Mouse (Mus musculus) neural tube, embryonic 15.5 days (tissue): ENCODE measurements around the gene Bag6. TPM values are rescaled to one million over a fixed set of nuclear protein-coding genes. Genes with fewer than 3 reads are reported as not detected.

ENCODE experiments used
- ATAC-seq: fragments of 200-750 bp; cut with Nextera tagmentation; 2 replicates; pipeline ENCODE4 v1.8.0; 2017; ENCODE audit warnings: mild to moderate bottlenecking, moderate TSS enrichment, moderate library complexity; ENCODE audit not compliant: low FRiP score
- H3K27ac ChIP-seq: fragments of 300-500 bp; sonication (generic); replicated peaks from 2 replicates; pipeline ENCODE4 v1.5.1; 2015; ENCODE audit warnings: mild to moderate bottlenecking, inconsistent platforms
- H3K27me3 ChIP-seq: fragments of 300-500 bp; sonication (generic); replicated peaks from 2 replicates; pipeline ENCODE4 v1.6.1; 2015; ENCODE audit warnings: inconsistent platforms
- H3K36me3 ChIP-seq: fragments of 300-500 bp; sonication (generic); 2 replicates; pipeline ENCODE4 v1.6.1; 2015; ENCODE audit warnings: inconsistent platforms
- H3K4me1 ChIP-seq: fragments of 300-500 bp; sonication (generic); 2 replicates; pipeline ENCODE4 v1.6.1; 2015; ENCODE audit warnings: inconsistent platforms
- H3K4me2 ChIP-seq: fragments of 300-500 bp; sonication (generic); 2 replicates; pipeline ENCODE4 v1.6.1; 2015; ENCODE audit warnings: inconsistent platforms, mild to moderate bottlenecking, moderate library complexity
- H3K4me3 ChIP-seq: fragments of 300-500 bp; sonication (generic); replicated peaks from 2 replicates; pipeline ENCODE4 v1.5.1; 2015; ENCODE audit warnings: mild to moderate bottlenecking, inconsistent platforms
- H3K9ac ChIP-seq: fragments of 300-500 bp; sonication (generic); replicated peaks from 2 replicates; pipeline ENCODE4 v1.6.1; 2015; ENCODE audit warnings: mild to moderate bottlenecking, inconsistent platforms
- H3K9me3 ChIP-seq: fragments of 300-500 bp; sonication (generic); replicated peaks from 2 replicates; pipeline ENCODE4 v1.6.1; 2016; ENCODE audit warnings: inconsistent platforms
- WGBS: fragments of 180-500 bp; shearing (Covaris S2); methylation state at CpG from one replicate; pipeline ENCODE4 v1.1.7; 2015; ENCODE audit warnings: mixed read lengths; 5-methylcytosine and 5-hydroxymethylcytosine counted together
- polyA plus RNA-seq: library from polyadenylated mRNA; unstranded; fragments of >200 nt; fragmentation: Nextera tagmentation; extraction: Ambion mirVana; gene quantifications from 2 replicates; pipeline ENCODE4 v1.2.1, GENCODE M21; 2015

Bag6 gene
- polyA plus RNA-seq, 1 experiment from 2014 or later, result 62.7 TPM

DNA sequence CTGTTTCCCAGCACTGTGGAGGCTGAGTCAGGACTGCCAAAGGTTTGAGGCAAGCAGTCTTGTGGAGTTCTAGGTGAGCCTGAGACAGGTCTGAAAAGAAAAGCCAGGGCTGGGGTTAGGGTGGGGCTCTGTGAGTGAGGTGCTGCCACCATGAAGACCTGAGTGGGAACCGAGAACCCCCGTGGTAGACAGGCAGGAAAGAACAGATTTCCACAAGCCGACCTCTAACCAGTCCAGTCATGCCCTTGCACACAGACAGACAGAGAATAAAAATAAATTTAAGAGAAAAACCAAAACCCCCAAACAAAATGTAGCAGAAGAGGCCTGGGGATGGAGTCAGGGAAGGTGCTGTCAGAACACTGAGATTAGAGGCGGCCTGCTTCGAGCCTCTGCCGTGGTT is 40.4 kb downstream of the Bag6 start:
- Histone ChIP-seq H3K27ac (no peak overlapping the region), H3K9ac (no peak overlapping the region), H3K4me3 (no peak overlapping the region), H3K27me3 (no peaks in the 10 kb centered on the region), H3K4me2 (no peak overlapping the region), H3K36me3 (no peaks in the 10 kb centered on the region), H3K4me1 (no peaks in the 10 kb centered on the region), H3K9me3 (no peaks in the 10 kb centered on the region)
- no peak for ATAC-seq
- 85% methylated on average over 6 of the region's 6 CpGs for WGBS

DNA sequence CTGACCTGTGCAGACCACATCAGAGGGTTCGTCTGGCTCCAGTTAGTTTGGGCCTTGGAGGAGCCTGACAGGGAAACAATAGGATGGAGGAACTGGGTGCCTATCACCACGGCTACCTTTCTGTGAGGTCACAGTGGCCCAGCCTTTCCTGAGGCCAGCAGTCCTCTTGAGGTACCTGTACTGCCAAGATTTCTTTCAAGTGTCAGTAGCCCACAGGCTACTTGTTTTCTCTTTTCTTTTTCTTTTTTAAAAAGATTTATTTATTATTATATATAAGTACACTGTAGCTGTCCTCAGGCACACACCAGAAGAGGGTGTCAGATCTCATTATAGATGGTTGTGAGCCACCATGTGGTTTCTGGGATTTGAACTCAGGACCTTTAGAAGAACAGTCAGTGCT is 41.0 kb downstream of the Bag6 start, which contains the start of gene Aif1:
Gene Aif1 (minus strand): TSS at position 101 of the 400 bp plus-strand sequence.
- WGBS, result 51% methylated on average over 2 of the region's 2 CpGs
- no peak within 1 kb of the TSS for H3K4me2 ChIP-seq
- no peaks in the 10 kb centered on the region for H3K9me3 ChIP-seq
- no peak for ATAC-seq
- H3K4me1 ChIP-seq, result no peaks in the 10 kb centered on the region
- no peak within 1 kb of the TSS for H3K9ac ChIP-seq
- no peak within 1 kb of the TSS for H3K4me3 ChIP-seq
- no peaks in the 10 kb centered on the region for H3K36me3 ChIP-seq
- H3K27ac ChIP-seq, result no peak within 1 kb of the TSS
- no peaks in the 10 kb centered on the region for H3K27me3 ChIP-seq

DNA sequence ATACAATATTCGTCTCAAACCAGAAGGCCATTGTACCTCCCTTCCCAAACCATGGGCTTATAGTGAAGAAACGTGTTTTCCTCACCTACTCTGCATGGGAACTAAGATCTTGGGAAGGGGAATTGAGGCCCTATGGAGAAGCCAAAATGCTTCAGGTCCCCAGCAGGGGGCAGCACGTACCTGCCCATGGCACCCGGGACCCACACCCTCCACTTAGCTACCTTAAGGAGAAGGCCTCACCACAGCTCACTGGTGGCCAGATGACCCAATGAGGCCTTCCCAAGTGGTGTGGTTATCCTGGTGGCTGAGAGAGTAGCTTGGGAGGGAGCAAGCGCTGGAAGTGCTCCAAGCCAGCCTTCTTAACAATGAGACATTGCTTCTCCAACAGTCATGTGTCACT is 43.5 kb downstream of the Bag6 start:
- H3K9ac ChIP-seq, result no peak overlapping the region
- no peak overlapping the region for H3K27ac ChIP-seq
- H3K4me2 ChIP-seq, result no peak overlapping the region
- H3K4me3 ChIP-seq, result no peak overlapping the region
- 15% methylated on average over 5 of the region's 5 CpGs for WGBS
- no peaks in the 10 kb centered on the region for H3K36me3 ChIP-seq
- ATAC-seq, result no peak
- H3K4me1 ChIP-seq, result no peaks in the 10 kb centered on the region
- H3K9me3 ChIP-seq, result no peaks in the 10 kb centered on the region
- H3K27me3 ChIP-seq, result no peaks in the 10 kb centered on the region

DNA sequence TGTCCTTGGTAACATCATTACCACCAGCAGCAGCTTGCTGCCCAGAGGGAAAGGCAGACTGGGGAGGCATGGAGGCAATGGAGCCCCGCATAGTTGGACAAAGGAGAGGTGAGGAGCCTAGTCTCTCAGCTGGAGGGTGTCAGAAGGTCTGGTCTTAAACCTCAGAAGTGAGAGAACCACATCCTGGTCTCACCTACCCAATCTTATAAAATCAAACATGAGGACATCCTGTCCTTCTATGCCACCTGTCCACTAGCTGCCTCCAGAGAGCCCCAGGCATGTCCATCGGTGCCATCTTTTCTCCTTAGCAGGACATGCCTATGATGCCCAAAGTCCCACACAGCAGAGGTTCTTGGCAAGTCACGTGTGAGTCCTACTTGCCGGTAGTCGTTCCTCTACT is 45.1 kb downstream of the Bag6 start:
- Histone ChIP-seq H3K36me3 (no peaks in the 10 kb centered on the region), H3K27me3 (no peaks in the 10 kb centered on the region), H3K4me1 (no peaks in the 10 kb centered on the region), H3K9me3 (no peaks in the 10 kb centered on the region), H3K9ac (no peak overlapping the region), H3K4me3 (no peak overlapping the region), H3K27ac (no peak overlapping the region), H3K4me2 (no peak overlapping the region)
- 84% methylated on average over 5 of the region's 5 CpGs for WGBS
- no peak for ATAC-seq

DNA sequence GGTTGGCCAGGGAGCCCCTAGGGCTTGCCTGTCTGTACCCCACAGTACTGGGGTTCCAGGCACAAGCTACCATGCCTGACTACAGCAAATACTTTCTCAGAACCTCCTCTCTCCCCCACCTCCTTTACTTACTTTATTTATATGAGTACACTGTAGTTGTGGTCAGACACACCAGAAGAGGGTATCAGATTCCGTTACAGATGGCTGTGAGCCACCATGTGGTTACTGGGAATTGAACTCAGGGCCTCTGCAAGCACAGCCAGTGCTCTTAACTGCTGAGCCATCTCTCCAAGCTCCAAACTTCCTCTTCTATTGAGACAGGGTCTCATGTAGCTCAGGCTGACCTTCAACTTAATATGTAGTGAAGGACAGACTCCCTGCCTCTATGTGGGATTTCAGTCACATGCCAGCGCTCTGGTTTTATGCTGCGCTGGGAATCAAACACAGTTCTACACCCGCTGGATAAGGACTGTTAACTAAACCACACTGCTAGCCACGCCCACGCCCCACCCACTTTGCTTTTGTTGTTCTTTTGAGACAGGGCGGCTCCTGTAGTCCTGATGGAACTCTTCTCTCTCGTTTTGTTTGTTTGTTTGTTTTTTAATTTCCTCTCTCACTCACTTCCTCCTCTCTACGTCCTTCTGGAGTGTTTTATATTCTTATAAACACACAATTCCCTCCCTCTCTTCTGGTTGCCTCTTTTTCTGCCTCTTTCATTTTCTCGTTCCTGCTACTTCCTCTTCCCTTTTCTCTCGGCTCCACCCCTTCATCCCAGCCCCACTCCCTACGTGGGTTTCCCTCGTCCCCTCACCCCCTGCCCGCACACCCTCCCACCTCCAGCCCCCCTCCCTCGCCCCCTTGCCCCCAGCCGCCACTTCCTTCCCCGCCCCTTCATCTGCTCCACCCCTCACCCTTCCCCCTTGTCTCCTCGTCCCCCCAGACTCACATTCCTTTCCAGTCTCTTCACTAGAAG is 50.9 kb downstream of the Bag6 start:
- no peaks in the 10 kb centered on the region for H3K9me3 ChIP-seq
- peak overlapping the region; percentile 30; the same call in 1 of the 2 replicates for H3K9ac ChIP-seq
- H3K4me1 ChIP-seq, result peaks cover 11% of the 10 kb centered on the region
- peak overlapping the region; percentile 34 for H3K4me3 ChIP-seq
- ATAC-seq, result peak; percentile 45; the same call in 1 of the 2 replicates
- peak overlapping the region; percentile 59 for H3K4me2 ChIP-seq
- H3K27me3 ChIP-seq, result no peaks in the 10 kb centered on the region
- no peaks in the 10 kb centered on the region for H3K36me3 ChIP-seq
- peak overlapping the region; percentile 56; the same call in 1 of the 2 replicates for H3K27ac ChIP-seq
- 5% methylated on average over 18 of the region's 18 CpGs for WGBS

DNA sequence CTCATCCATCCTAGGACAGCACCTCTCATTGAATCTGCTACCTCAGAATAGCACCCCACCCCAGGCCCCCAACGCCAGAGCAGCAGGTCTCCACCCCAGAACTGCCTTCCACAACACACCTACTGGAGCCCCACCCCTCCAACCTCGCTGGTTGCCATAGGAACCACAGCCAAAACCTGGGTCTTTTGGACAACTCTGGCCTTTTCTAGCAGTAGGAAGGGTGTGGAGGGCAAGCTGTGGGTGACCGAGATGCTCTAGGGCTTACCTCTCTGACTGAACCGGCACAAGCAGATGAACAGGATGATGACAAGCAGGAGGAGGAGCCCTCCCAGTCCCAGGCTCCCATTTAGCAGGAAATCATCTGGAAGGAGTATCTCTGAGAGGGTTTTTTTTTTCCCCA is 51.7 kb downstream of the Bag6 start:
- peaks cover 11% of the 10 kb centered on the region for H3K4me1 ChIP-seq
- H3K27ac ChIP-seq, result peak overlapping the region; percentile 69
- H3K9ac ChIP-seq, result 0 out of 2 replicates have a peak overlapping the region, but pooled peaks have one; percentile 18
- peak overlapping the region; percentile 59 for H3K4me2 ChIP-seq
- WGBS, result 1% methylated on average over 4 of the region's 4 CpGs
- no peaks in the 10 kb centered on the region for H3K9me3 ChIP-seq
- no peaks in the 10 kb centered on the region for H3K27me3 ChIP-seq
- peak; percentile 41; the same call in 1 of the 2 replicates for ATAC-seq
- no peaks in the 10 kb centered on the region for H3K36me3 ChIP-seq
- peak overlapping the region; percentile 34 for H3K4me3 ChIP-seq

DNA sequence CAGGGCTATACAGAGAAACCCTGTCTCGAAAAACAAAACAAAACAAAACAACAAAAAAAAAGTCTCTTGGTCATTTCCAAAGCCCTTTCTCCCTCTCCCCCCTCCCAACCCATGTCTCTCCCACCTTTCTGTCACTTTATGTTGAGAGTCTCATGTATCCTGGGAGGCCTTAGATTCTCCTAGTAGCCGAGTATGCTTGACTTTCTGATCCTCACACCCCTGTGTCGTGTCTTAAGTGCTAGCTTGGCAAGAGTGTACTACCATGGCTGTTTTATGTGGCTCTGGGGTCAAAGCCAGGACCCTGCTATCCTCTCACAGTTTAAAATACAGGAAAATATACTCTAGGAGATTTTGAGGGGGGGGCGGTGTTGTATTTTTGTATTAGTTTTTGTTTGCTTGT is 52.4 kb downstream of the Bag6 start:
- Histone ChIP-seq H3K4me1 (peaks cover 11% of the 10 kb centered on the region), H3K27me3 (no peaks in the 10 kb centered on the region), H3K4me3 (no peak overlapping the region), H3K36me3 (no peaks in the 10 kb centered on the region), H3K9me3 (no peaks in the 10 kb centered on the region), H3K27ac (no peak overlapping the region), H3K9ac (no peak overlapping the region), H3K4me2 (no peak overlapping the region)
- WGBS, result 79% methylated on average over 4 of the region's 4 CpGs
- no peak for ATAC-seq

DNA sequence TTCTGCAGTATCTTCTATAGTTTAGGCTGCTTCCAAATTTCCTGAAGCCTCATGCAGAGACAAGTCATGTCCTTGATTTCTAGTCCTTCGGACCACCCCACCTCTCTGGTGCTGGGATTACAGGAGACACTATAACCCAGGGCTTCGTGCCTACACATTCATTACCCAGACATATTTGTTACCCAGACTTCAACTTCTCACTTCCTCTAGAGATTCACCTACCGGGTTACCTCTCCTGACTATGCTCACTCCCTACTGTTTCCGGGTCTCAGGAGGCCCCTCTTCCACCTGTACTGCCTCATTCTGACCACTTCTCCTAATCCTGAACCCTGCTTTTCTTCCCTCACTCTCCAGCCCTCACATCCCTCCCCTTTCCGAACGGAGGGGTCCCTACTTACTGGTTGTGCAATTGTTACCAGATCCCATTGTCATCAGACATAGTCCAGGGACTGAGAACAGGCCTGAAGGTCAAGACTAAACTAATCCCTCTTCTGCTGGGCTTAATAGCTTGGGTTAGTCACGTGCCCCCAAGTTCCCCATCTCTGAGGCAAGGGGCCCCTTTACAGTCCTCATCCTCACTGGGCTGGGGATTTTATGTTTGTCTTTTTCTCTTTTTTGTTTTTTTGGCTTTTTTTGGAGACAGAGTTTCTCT is 53.1 kb downstream of the Bag6 start, which contains the start of gene Lst1:
Gene Lst1 (minus strand): TSS at position 481 of the 652 bp plus-strand sequence.
- Histone ChIP-seq H3K9me3 (no peaks in the 10 kb centered on the region), H3K9ac (no peak within 1 kb of the TSS), H3K36me3 (no peaks in the 10 kb centered on the region), H3K4me2 (no peak within 1 kb of the TSS), H3K4me3 (no peak within 1 kb of the TSS), H3K27ac (no peak within 1 kb of the TSS), H3K4me1 (peaks cover 11% of the 10 kb centered on the region), H3K27me3 (no peaks in the 10 kb centered on the region)
- no peak for ATAC-seq
- WGBS, result 77% methylated on average over 7 of the region's 7 CpGs

DNA sequence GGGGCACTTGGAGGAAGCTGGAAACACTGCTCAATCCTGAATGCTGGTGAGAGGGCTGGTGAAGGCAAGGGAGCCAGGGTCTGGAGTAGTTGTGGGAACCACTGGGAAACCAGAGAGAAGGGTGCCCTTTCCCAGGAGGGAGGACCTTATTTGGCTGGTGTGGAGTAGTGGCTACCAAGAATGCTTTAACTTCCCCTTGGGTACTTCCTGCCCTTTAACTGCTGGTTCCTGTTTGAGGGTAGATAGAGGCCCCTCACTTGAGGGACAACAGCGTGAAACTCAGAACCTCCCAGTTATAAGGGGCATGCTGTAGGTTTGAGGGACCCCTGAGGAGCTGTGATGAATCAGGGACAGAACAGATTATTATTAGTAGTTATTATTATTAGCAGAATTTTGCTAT is 54.2 kb downstream of the Bag6 start:
- H3K4me1 ChIP-seq, result peaks cover 12% of the 10 kb centered on the region
- WGBS, result 83% methylated on average over 1 of the region's 1 CpGs

DNA sequence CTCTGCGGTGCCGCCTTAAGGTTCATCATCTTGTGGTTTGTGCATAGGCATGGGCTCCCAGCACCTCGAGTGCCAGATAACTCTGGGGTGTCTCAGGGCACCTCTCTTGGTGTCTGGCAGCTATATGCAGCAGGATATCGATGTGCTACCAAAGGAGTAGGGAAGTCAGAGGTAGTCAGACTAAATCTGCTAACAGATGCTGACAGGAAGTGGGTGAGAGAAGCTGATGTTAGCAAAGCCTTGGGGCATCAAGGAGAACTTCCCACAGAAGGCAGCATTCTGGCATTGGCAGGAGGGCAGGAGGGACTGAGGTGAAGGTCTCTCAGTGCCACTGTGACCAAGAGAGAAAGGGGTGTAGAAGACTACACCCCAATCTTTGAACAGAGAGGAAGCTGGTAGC is 55.1 kb downstream of the Bag6 start:
- H3K4me3 ChIP-seq, result no peak overlapping the region
- no peak overlapping the region for H3K27ac ChIP-seq

More for the DNA sequence above, 54.2 kb downstream of the Bag6 start:
- no peak for ATAC-seq
- H3K4me2 ChIP-seq, result no peak overlapping the region
- no peak overlapping the region for H3K27ac ChIP-seq
- no peaks in the 10 kb centered on the region for H3K36me3 ChIP-seq
- H3K9me3 ChIP-seq, result no peaks in the 10 kb centered on the region
- H3K27me3 ChIP-seq, result peaks cover 1% of the 10 kb centered on the region
- no peak overlapping the region for H3K4me3 ChIP-seq
- no peak overlapping the region for H3K9ac ChIP-seq

DNA sequence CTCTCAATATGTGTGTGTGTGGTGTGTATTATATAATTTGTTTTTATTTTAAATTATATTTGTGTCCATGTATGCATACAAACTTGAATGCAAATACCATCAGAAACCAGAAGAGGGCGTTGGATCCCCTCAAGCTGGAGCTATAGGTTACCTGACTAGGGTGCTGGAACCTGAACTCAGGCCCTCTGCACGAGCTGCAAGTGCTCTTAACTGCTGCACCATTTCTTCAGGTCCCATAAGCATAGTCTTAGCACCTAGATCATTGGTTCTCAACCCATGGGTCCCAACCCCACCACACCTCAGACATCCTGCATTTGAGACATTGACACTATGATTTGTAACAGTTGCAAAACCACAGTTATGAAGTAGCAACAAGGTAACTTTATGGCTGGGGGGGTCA is 56.7 kb downstream of the Bag6 start:
- Histone ChIP-seq H3K36me3 (no peaks in the 10 kb centered on the region), H3K9me3 (no peaks in the 10 kb centered on the region)
- WGBS, result 73% methylated on average over 2 of the region's 2 CpGs

More for the DNA sequence above, 55.1 kb downstream of the Bag6 start:
- ATAC-seq, result no peak
- H3K36me3 ChIP-seq, result no peaks in the 10 kb centered on the region
- H3K4me1 ChIP-seq, result peaks cover 15% of the 10 kb centered on the region
- no peak overlapping the region for H3K9ac ChIP-seq
- H3K9me3 ChIP-seq, result no peaks in the 10 kb centered on the region
- 86% methylated on average over 4 of the region's 4 CpGs for WGBS
- H3K4me2 ChIP-seq, result no peak overlapping the region
- peaks cover 10% of the 10 kb centered on the region for H3K27me3 ChIP-seq

More for the DNA sequence above, 56.7 kb downstream of the Bag6 start:
- no peak overlapping the region for H3K27ac ChIP-seq
- H3K4me2 ChIP-seq, result no peak overlapping the region
- ATAC-seq, result no peak
- H3K27me3 ChIP-seq, result peaks cover 27% of the 10 kb centered on the region
- H3K4me3 ChIP-seq, result no peak overlapping the region
- H3K4me1 ChIP-seq, result peaks cover 17% of the 10 kb centered on the region
- H3K9ac ChIP-seq, result no peak overlapping the region
